Mouse (Mus musculus) kidney, postnatal 36 days (tissue): ENCODE results near the gene Tmf1.

Source experiments
- DNase-seq, 2 experiments: peaks; one replicate each; pipeline ENCODE4 v3.0.0; 2021 to 2022; ENCODE audit warnings: mixed read lengths in 2 of 2

Gene Tmf1

GRCm38 (mm10) chr6:97178491-97179366, at the start of gene Tmf1:
Gene Tmf1, minus strand, starts transcription at chr6:97179122.
- peak; percentile 98 to 99 for DNase-seq

GRCm38 (mm10) chr6:97227067-97227847, 48.3 kb upstream of the Tmf1 start:
- no peak for DNase-seq

GRCm38 (mm10) chr6:97226083-97226491, 47.2 kb upstream of the Tmf1 start:
- DNase-seq, result no peak

DNA sequence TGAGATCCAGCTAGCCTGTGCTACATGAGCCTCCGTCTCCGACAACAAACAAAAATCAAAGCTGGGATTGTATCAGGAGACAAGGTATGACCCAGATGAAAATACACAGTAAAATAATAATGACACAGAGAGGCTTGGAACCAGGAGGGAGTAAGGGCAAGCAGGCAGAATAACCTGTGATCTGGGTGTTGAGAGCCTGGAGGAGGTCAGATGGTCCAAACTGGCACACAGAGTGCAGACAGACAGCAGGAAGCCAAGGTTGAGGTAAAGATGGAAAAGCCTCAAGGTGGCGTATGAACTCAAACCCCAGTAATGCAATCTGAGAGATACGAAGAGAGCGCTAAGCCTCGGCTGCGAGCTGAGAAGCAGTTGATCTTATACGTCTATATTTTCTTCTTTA, 45.6 kb upstream of the Tmf1 start:
- no peak for DNase-seq

- no peak for DNase-seq
Measured at GRCm38 (mm10) chr6:97223566-97223965, 44.6 kb upstream of the Tmf1 start.

GRCm38 (mm10) chr6:97222931-97223467, 44.1 kb upstream of the Tmf1 start:
- DNase-seq, result no peak

- DNase-seq, result no peak
Measured at GRCm38 (mm10) chr6:97222321-97222720, 43.4 kb upstream of the Tmf1 start.

- no peak for DNase-seq
Measured at GRCm38 (mm10) chr6:97221205-97222025, 42.5 kb upstream of the Tmf1 start.

- DNase-seq, result no peak
Measured at GRCm38 (mm10) chr6:97220672-97221071, 41.8 kb upstream of the Tmf1 start.

- no peak for DNase-seq
Measured at GRCm38 (mm10) chr6:97216154-97216821, 37.4 kb upstream of the Tmf1 start.

- peak; percentile 37 to 39 for DNase-seq
Measured at GRCm38 (mm10) chr6:97211981-97212380, 33.1 kb upstream of the Tmf1 start.

DNA sequence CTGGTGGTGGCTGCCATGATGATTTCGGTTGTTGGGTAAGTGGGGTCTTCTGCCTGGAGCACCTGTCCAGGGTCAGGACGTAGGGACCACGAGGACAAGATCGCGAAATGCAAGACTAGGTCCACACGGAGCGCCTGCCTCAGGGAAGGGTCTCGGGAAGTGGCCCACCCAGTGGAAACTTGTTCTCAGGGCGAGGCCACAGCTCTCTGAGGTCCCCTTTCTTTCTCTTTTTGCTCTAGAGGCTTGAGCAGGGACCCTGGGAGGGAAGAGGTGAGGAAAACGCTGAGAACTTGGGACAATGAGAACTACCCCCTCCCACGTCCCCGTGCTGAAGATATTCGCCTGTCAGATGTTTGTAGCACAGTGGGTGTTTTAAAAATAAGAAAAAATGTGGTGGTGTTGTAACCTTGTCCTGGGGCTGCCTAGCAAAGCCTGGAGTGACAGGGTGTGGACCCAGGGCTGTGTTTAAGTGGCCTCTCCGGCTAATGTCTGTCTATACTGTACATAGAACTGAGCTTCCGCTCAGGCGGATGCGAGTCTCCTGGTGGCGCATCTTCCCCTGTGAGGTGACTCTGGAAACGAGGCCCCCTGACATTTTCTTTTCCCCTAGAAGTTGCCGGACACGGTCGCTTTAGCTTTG, 32.2 kb upstream of the Tmf1 start:
- peak in 1 of 2 experiments; percentile 38 for DNase-seq

DNA sequence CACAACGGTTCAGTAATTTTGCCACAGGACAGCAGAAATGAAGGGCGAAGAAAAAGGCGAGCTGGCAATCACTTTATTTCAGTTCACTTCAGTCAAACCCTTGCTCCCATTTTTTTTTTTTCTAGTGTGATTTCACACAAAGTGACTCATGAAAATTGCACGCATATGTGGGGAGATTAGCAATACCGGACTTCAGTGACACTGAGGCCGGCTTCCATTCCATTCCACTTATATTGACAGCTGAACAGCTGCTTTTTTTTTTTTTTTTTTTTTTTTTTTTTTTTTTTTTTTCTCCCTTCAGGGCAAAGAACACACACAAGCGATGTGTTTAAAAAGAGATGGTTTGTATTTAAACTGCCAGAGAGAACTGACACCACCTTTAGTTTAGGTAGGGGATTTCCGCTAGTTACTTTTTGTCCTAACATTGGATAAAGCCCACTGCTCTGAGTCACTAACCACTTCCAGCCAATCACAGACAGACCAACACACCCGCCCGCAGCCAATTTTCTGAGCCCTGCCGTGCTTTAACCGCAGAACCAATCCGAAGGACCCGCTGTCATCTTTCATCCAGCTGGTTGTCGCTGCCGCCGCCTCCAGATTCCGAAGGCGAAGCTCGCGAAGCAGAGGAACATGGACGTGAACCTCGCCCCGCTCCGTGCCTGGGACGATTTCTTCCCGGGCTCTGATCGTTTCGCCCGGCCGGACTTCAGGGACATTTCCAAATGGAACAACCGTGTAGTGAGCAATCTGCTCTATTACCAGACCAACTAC, 31.5 kb upstream of the Tmf1 start, which contains the start of gene Arl6ip5:
Arl6ip5 (plus strand) TSS at position 499 of the 771 bp plus-strand sequence.
- peak; percentile 92 to 94 for DNase-seq

GRCm38 (mm10) chr6:97209751-97210150, 30.8 kb upstream of the Tmf1 start:
- no peak for DNase-seq

GRCm38 (mm10) chr6:97209201-97209600, 30.3 kb upstream of the Tmf1 start:
- DNase-seq, result no peak

DNA sequence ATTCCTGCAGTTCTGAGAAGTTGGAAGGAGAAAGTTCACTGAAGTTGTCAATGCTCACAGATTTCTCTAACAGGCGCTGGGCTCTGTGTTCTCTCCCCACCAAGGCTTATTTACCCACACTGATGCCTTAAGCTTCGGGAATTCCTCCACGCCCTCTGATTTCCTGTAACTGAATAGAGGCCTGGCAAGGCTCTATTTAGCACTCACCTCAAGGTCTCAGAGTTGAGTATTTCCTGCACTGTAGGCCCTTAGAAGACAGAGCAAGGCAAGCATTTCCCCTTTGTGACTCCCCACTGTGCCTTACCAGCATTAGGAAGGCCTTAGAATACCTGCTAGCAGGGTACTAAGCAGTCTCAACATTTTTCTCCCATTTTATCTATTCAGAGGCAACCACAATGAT, 29.5 kb upstream of the Tmf1 start:
- DNase-seq, result peak in 1 of 2 experiments; percentile 34

DNA sequence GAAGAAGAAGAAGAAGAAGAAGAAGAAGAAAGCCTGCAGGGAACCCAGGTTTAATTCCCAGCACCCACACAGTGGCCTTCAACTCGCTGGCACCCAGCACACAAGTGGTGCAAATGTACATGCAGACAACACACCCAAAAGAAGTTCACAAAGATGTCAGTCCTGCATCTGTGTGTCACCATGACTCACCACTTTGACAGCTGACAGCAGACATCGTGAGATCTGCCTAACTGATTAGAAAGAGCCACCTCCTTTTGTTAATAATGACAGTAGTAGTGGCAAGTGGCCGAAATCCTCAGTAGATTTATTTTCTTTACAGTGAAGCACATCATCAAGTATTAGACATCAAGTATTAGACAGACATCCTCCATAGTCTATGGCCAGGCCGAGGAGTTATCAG, 28.2 kb upstream of the Tmf1 start:
- DNase-seq, result no peak

DNA sequence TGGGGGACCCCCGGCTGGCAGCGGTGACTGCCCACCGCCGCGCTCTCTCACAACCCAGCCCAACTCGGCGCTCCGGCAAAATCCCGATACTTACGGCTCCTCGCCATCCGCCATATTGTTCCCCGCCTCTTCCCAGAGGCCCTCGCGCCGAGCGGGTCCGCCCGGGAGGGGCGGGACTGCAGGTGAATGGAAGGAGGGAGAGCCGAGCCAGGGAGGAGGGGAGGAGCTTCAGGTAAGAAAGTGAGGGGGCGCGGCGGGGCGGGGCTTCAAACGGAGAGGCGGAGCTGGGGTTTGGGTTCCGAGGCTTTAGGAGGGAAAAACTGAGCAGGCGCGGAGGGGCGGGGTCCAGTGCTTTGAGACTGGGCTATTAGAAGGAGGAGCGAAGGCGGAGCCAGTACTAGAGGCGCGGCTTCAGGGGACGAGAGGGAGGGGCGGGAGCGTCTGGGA, 26.5 kb upstream of the Tmf1 start, which contains the start of gene Uba3:
Uba3 (minus strand) TSS at position 209 of the 447 bp plus-strand sequence.
- peak; percentile 100 for DNase-seq

- DNase-seq, result peak in 1 of 2 experiments; percentile 45
Measured at GRCm38 (mm10) chr6:97204952-97205351, 26.0 kb upstream of the Tmf1 start.

- DNase-seq, result peak in 1 of 2 experiments; percentile 8
Measured at GRCm38 (mm10) chr6:97204252-97204869, 25.4 kb upstream of the Tmf1 start.
